Mouse (Mus musculus): ENCODE measurements around the gene Tomm40. TPM values are rescaled to one million over a fixed set of nuclear protein-coding genes. Genes with fewer than 3 reads are reported as not detected.

Gene Tomm40
- polyA plus RNA-seq (2012; ENCODE audit: insufficient read depth, low replicate concordance): 129 and 184 TPM in 2 replicates

GRCm38 (mm10) chr7:19715239-19716054 is at the start of gene Tomm40:
Gene Tomm40, minus strand, starts transcription at chr7:19715438.
- Histone ChIP-seq H3K27me3 (replicated peaks) (peaks cover 15% of the 10 kb centered on the region), H3K4me3 (replicated peaks) (peak within 1 kb of the TSS; percentile 99), H3K4me1 (peaks cover 49% of the 10 kb centered on the region), H3K36me3 (replicated peaks; ENCODE audit: low read length) (peaks cover 34% of the 10 kb centered on the region), H3K9me3 (peaks cover under 1% of the 10 kb centered on the region)
- TF ChIP-seq GATA1 (IDR thresholded peaks at IDR 0.05; ENCODE audit: borderline replicate concordance, low read length) (no peak), FLI1 (IDR thresholded peaks at IDR 0.05; ENCODE audit: low read length) (no peak)

DNA sequence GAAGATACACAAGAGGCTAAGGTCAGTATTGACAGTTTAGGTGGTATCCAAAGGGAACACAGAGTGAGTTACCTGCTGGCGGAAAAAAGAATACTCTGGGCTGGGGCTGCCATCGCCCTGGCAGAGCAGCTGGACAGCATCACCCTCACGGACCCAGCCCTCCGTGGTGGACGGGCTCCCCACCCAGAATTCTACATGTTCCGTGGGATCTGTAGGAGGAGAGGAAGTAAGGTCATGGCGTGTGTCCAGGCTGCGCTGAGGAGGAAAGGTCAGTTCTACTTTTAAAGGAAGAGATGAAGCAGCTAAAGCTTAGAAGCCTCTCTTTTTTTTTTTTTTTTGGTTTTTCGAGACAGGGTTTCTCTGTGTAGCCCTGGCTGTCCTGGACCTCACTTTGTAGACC is 49.3 kb upstream of the Tomm40 start:
- Histone ChIP-seq H3K27me3 (replicated peaks) (peaks cover 70% of the 10 kb centered on the region), H3K9me3 (no peaks in the 10 kb centered on the region), H3K4me3 (replicated peaks) (no peak overlapping the region), H3K36me3 (replicated peaks; ENCODE audit: low read length) (no peaks in the 10 kb centered on the region), H3K4me1 (no peaks in the 10 kb centered on the region; the same call in 1 of the 2 replicates)
- TF ChIP-seq FLI1 (IDR thresholded peaks at IDR 0.05; ENCODE audit: low read length) (no peak), GATA1 (IDR thresholded peaks at IDR 0.05; ENCODE audit: borderline replicate concordance, low read length) (no peak)

DNA sequence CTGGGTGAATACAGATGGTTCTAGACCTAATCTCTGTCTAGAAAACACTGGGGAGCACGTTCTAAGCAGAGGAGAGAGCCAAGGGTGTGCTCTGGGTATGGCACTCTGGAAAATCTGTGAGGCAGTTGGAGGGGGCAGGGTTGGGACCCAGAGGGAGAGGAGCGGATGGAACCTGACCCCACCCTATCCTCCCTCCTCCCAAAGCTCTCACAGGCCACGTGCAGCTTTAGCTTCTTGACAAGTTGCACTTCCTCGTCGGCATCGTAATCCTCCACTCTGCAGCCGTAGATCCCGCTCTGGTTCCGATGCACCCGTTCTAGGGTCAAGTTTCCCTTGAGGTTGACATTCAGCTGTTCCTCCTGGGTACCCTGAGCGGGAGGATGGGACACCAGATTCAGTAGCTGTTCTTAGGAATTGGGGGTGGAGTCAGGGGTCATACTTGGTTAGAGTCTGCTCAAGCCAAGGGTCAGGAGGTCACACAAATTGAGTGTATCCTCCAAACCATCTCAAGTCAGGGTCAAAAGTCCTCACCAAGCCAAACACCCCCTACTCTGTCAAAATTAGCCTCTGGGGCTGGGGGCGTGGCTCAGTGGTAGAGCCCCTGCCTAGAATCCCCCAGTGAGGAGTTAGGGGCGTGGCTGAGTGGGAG is 48.7 kb upstream of the Tomm40 start:
- H3K9me3 ChIP-seq: no peaks in the 10 kb centered on the region
- no peaks in the 10 kb centered on the region for H3K36me3 ChIP-seq (replicated peaks; ENCODE audit: low read length)
- no peak overlapping the region for H3K4me3 ChIP-seq (replicated peaks)
- H3K4me1 ChIP-seq: no peaks in the 10 kb centered on the region
- peaks cover 70% of the 10 kb centered on the region for H3K27me3 ChIP-seq (replicated peaks)
- TF ChIP-seq GATA1 (IDR thresholded peaks at IDR 0.05; ENCODE audit: borderline replicate concordance, low read length) (no peak), FLI1 (IDR thresholded peaks at IDR 0.05; ENCODE audit: low read length) (no peak)

GRCm38 (mm10) chr7:19762283-19762682 is 47.0 kb upstream of the Tomm40 start:
- Histone ChIP-seq H3K4me3 (replicated peaks) (no peak overlapping the region), H3K36me3 (replicated peaks; ENCODE audit: low read length) (no peaks in the 10 kb centered on the region), H3K4me1 (no peaks in the 10 kb centered on the region), H3K9me3 (no peaks in the 10 kb centered on the region), H3K27me3 (replicated peaks) (peaks cover 69% of the 10 kb centered on the region)
- TF ChIP-seq GATA1 (IDR thresholded peaks at IDR 0.05; ENCODE audit: borderline replicate concordance, low read length) (no peak), FLI1 (IDR thresholded peaks at IDR 0.05; ENCODE audit: low read length) (no peak)

DNA sequence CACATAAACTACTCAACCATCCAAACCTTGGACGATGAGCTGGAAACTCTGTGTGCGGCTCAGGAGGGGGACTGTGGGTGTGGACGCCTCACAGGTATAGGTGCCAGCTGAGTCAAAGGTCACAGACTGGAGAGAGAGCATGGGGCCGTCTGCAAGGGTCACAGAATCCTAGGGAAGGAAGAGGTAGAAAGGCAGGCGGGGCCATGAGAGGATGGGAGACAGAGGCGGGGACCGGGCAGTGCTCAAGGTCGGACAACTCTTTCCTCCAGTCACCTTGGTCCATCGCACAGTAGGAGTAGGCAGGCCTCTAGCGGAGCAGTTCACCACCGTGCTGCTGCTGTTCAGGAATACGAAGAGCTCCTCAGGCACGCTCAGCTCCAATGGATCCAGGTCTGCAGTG is 44.8 kb upstream of the Tomm40 start:
- H3K9me3 ChIP-seq: peaks cover 5% of the 10 kb centered on the region
- peaks cover 74% of the 10 kb centered on the region for H3K27me3 ChIP-seq (replicated peaks)
- no peaks in the 10 kb centered on the region for H3K36me3 ChIP-seq (replicated peaks; ENCODE audit: low read length)
- H3K4me3 ChIP-seq (replicated peaks): no peak overlapping the region
- peaks cover 16% of the 10 kb centered on the region for H3K4me1 ChIP-seq
- TF ChIP-seq FLI1 (IDR thresholded peaks at IDR 0.05; ENCODE audit: low read length) (no peak), GATA1 (IDR thresholded peaks at IDR 0.05; ENCODE audit: borderline replicate concordance, low read length) (no peak)

DNA sequence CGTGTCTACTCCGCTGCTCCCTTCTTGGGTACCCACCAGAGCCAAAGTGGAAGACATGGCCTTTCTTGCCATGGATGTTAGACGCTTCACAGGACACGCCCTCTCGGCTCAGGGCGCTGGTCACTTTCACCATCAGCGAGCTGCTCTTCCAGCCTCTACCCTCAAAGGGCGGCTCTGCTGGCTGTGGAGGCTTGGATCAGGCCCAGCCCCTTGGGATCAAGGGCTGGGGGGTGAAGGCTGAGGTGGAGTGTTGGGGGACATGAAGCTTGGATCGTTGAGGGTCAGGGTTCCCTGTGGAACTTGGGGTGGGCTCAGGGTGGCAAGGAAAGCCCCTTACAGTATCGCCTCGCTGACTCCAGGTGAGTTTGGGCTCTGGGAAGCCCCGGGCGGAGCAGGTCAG is 43.4 kb upstream of the Tomm40 start:
- no peak overlapping the region for H3K4me3 ChIP-seq (replicated peaks)
- peaks cover 7% of the 10 kb centered on the region for H3K9me3 ChIP-seq
- peaks cover 28% of the 10 kb centered on the region for H3K4me1 ChIP-seq
- H3K27me3 ChIP-seq (replicated peaks): peaks cover 72% of the 10 kb centered on the region
- no peaks in the 10 kb centered on the region for H3K36me3 ChIP-seq (replicated peaks; ENCODE audit: low read length)
- TF ChIP-seq FLI1 (IDR thresholded peaks at IDR 0.05; ENCODE audit: low read length): no peak
- TF ChIP-seq GATA1 (IDR thresholded peaks at IDR 0.05; ENCODE audit: borderline replicate concordance, low read length): no peak

DNA sequence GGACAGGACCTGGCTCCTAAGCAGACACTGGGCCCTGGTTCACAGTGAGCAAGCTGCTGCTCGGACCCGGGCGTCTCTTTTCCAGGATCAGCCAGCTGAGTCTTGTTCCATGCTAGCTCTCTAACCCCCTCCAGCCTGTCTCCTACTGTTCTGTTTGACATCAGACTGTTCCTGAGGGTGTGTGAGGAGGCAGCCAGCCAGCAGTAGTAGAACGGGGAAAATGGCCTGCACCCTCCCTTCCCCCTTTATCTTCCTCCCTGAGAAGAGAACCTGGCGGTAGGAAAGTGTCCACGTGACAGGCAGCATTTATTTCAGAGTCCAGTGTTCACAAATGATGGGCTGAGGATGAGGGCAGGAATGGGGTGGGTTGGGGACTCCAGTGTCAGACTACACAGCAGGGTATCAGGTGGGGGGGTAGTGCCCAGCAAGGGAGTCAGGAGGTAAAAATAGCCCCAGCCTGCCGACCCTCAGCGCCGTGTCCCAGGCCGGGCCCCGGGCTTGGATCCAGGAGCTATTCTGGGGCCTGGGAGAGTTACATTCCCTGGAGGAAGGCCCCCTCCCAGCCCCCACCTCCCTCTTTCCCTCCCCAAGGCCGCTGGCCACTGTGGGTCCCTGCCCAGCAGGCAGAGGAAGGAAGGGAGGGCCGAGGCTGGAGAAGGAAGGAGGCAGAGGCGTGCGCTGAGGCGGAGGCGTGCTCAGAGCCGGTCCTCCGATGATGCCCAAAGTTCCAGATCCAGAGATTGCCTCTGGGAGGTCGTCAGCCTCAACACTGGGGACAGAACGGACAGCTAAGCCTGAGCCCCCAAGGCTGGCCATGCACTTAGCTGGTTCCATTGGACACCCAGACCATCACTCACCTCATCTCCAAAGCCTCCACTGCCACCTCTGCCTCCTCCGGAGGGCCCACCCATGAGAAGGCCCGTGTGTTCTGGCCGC is 40.9 kb upstream of the Tomm40 start:
- peaks cover 7% of the 10 kb centered on the region for H3K9me3 ChIP-seq
- H3K27me3 ChIP-seq (replicated peaks): peaks cover 68% of the 10 kb centered on the region
- H3K36me3 ChIP-seq (replicated peaks; ENCODE audit: low read length): no peaks in the 10 kb centered on the region
- H3K4me1 ChIP-seq: peaks cover 31% of the 10 kb centered on the region
- no peak overlapping the region for H3K4me3 ChIP-seq (replicated peaks)
- TF ChIP-seq FLI1 (IDR thresholded peaks at IDR 0.05; ENCODE audit: low read length) (no peak), GATA1 (IDR thresholded peaks at IDR 0.05; ENCODE audit: borderline replicate concordance, low read length) (no peak)

GRCm38 (mm10) chr7:19755008-19755407 is 39.8 kb upstream of the Tomm40 start:
- Histone ChIP-seq H3K9me3 (peaks cover 7% of the 10 kb centered on the region), H3K4me3 (replicated peaks) (no peak overlapping the region), H3K27me3 (replicated peaks) (peaks cover 66% of the 10 kb centered on the region), H3K4me1 (peaks cover 42% of the 10 kb centered on the region), H3K36me3 (replicated peaks; ENCODE audit: low read length) (no peaks in the 10 kb centered on the region)
- TF ChIP-seq FLI1 (IDR thresholded peaks at IDR 0.05; ENCODE audit: low read length) (no peak), GATA1 (IDR thresholded peaks at IDR 0.05; ENCODE audit: borderline replicate concordance, low read length) (no peak)

DNA sequence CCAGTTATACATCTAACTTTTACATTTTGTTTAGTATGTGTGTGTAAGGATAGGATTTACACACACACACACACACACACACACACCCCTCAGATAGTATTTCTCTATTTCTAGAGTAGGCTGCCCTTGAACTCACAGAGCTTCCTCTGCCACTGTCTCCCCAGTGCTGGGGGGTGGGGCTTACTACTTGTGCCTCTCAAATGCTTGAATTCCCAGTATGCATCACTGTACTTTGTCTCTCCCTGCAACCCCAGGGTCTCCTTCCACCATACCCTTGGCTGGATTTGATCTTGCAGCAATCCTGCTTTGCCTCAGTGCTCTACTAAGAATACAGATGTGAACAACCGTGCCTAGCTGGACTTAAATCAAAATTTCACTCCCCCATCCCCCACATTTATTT is 38.8 kb upstream of the Tomm40 start:
- Histone ChIP-seq H3K4me1 (peaks cover 51% of the 10 kb centered on the region), H3K36me3 (replicated peaks; ENCODE audit: low read length) (no peaks in the 10 kb centered on the region), H3K9me3 (peaks cover 7% of the 10 kb centered on the region), H3K27me3 (replicated peaks) (peaks cover 65% of the 10 kb centered on the region), H3K4me3 (replicated peaks) (no peak overlapping the region)
- TF ChIP-seq GATA1 (IDR thresholded peaks at IDR 0.05; ENCODE audit: borderline replicate concordance, low read length) (no peak), FLI1 (IDR thresholded peaks at IDR 0.05; ENCODE audit: low read length) (no peak)

All from megakaryocyte, embryonic 14.5 days (primary cell).